Mouse (Mus musculus) lung, postnatal 0 days (tissue): ENCODE results near the gene Aldoc. TPM values are rescaled to one million over a fixed set of nuclear protein-coding genes. Genes with fewer than 3 reads are reported as not detected.
A peak's percentile ranks its signal among the peaks of the same experiment; 100 is the strongest.

ENCODE experiments used
- ATAC-seq: fragments of 200-750 bp; cut with Nextera tagmentation; 2 replicates; pipeline ENCODE4 v1.8.0; 2017; ENCODE audit warnings: moderate library complexity
- DNase-seq: peaks from one replicate; pipeline ENCODE4 v3.0.0-alpha.2; 2016; ENCODE audit warnings: low spot score
- H3K27ac ChIP-seq: fragments of 300-500 bp; sonication (generic); 2 replicates; pipeline ENCODE4 v1.5.1; 2014; ENCODE audit warnings: antibody characterized with exemption, mild to moderate bottlenecking, low read length, mixed read lengths
- H3K27me3 ChIP-seq: fragments of 300-500 bp; sonication (generic); replicated peaks from 2 replicates; pipeline ENCODE4 v1.6.1; 2014; ENCODE audit warnings: low read length, mixed read lengths; ENCODE audit not compliant: insufficient read depth
- H3K36me3 ChIP-seq: fragments of 300-500 bp; sonication (generic); 2 replicates; pipeline ENCODE4 v1.6.1; 2014; ENCODE audit warnings: low read length, mixed read lengths; ENCODE audit not compliant: insufficient read depth
- H3K4me1 ChIP-seq: fragments of 300-500 bp; sonication (generic); 2 replicates; pipeline ENCODE4 v1.6.1; 2014; ENCODE audit warnings: antibody characterized with exemption, low read depth, low read length, mixed read lengths; ENCODE audit not compliant: insufficient read depth
- H3K4me2 ChIP-seq: fragments of 300-500 bp; sonication (generic); replicated peaks from 2 replicates; pipeline ENCODE4 v1.6.1; 2014; ENCODE audit warnings: low read depth, mild to moderate bottlenecking, low read length, moderate library complexity, mixed read lengths
- H3K4me3 ChIP-seq: fragments of 300-500 bp; sonication (generic); 2 replicates; pipeline ENCODE4 v1.5.1; 2014; ENCODE audit warnings: low read depth, low read length
- H3K9ac ChIP-seq: fragments of 300-500 bp; sonication (generic); replicated peaks from 2 replicates; pipeline ENCODE4 v1.6.1; 2014; ENCODE audit warnings: low read depth, mild to moderate bottlenecking
- H3K9me3 ChIP-seq: fragments of 300-500 bp; sonication (generic); 2 replicates; pipeline ENCODE4 v1.6.1; 2016; ENCODE audit warnings: low read length, mixed read lengths
- CTCF ChIP-seq: IDR thresholded peaks from 2 replicates; pipeline ENCODE4 v1.5.1; 2016; ENCODE audit warnings: antibody characterized with exemption, mild to moderate bottlenecking
- EP300 ChIP-seq: IDR thresholded peaks from 2 replicates; pipeline ENCODE4 v1.6.1; 2016; ENCODE audit warnings: antibody characterized with exemption, mild to moderate bottlenecking, control low read depth
- WGBS: fragments of 180-500 bp; shearing (Covaris S2); extraction: QIAGEN DNeasy Blood & Tissue Kit; methylation state at CpG from one replicate; pipeline ENCODE4 v1.1.7; 2014; 5-methylcytosine and 5-hydroxymethylcytosine counted together
- polyA plus RNA-seq: library from polyadenylated mRNA; unstranded; fragments of >200 nt; fragmentation: Nextera tagmentation; extraction: Ambion mirVana; gene quantifications from 2 replicates; pipeline ENCODE4 v1.2.1, GENCODE M21; 2015

Gene Aldoc
- polyA plus RNA-seq, 1 experiment from 2014 or later: 12.7 TPM

- 0 out of 2 replicates have a peak within 1 kb of the TSS, but pooled peaks have one; percentile 47 for H3K27ac ChIP-seq
- no peaks in the 10 kb centered on the region for H3K9me3 ChIP-seq
- peak within 1 kb of the TSS; percentile 98 for H3K4me2 ChIP-seq
- H3K9ac ChIP-seq: peak within 1 kb of the TSS; percentile 50; the same call in 1 of the 2 replicates
- TF ChIP-seq EP300: no peak
- TF ChIP-seq CTCF: peak; percentile 8; the same call in 1 of the 2 replicates
- no peaks in the 10 kb centered on the region for H3K27me3 ChIP-seq
- peaks cover 19% of the 10 kb centered on the region; the same call in 1 of the 2 replicates for H3K4me1 ChIP-seq
- H3K36me3 ChIP-seq: no peaks in the 10 kb centered on the region
- 1% methylated on average over 41 of the region's 66 CpGs for WGBS
- H3K4me3 ChIP-seq: peak within 1 kb of the TSS; percentile 65
- peak; percentile 83 for DNase-seq
- ATAC-seq: peak; percentile 84
Observed at GRCm38 (mm10) chr11:78343381-78344327, 20.9 kb downstream of the Aldoc start, which contains the start of gene Unc119. TSS of gene Unc119 (plus strand) at chr11:78343482.

DNA sequence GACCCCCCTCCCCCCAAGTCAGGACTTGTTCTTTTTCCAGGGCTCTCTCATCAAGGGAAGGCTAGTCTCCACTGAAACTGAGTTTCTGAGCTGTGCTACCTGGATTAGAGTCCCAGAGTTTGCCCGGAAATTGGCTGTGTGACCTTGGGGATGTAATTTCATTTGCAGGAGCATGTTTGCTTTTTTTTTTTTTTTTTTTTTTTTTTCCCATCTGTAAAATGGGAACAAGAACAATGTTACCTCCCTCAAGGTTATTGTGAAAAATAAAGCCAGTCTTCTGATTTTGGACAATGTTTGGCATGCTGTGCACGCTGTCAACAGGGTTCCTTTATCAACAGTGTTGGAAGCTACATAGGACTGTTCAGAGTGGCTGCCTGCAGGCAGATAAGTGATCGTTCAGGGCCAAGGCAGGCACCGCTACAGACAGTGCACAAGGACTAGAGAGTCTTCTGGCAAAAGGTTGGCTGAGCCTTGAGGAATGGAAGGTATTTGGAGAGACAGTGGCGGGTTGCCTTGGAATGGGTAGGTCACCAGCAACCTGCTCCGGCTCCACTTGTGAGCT is 21.6 kb downstream of the Aldoc start:
- no peak for TF ChIP-seq EP300
- TF ChIP-seq CTCF: no peak
- H3K9me3 ChIP-seq: no peaks in the 10 kb centered on the region
- peak overlapping the region; percentile 98 for H3K4me2 ChIP-seq
- H3K36me3 ChIP-seq: no peaks in the 10 kb centered on the region
- ATAC-seq (no peak), DNase-seq (peak; percentile 18)
- H3K4me1 ChIP-seq: peaks cover 19% of the 10 kb centered on the region; the same call in 1 of the 2 replicates
- H3K27me3 ChIP-seq: no peaks in the 10 kb centered on the region
- WGBS: 57% methylated on average over 6 of the region's 6 CpGs
- peak overlapping the region; percentile 65 for H3K4me3 ChIP-seq
- peak overlapping the region; percentile 43; the same call in 1 of the 2 replicates for H3K27ac ChIP-seq
- H3K9ac ChIP-seq: no peak overlapping the region

DNA sequence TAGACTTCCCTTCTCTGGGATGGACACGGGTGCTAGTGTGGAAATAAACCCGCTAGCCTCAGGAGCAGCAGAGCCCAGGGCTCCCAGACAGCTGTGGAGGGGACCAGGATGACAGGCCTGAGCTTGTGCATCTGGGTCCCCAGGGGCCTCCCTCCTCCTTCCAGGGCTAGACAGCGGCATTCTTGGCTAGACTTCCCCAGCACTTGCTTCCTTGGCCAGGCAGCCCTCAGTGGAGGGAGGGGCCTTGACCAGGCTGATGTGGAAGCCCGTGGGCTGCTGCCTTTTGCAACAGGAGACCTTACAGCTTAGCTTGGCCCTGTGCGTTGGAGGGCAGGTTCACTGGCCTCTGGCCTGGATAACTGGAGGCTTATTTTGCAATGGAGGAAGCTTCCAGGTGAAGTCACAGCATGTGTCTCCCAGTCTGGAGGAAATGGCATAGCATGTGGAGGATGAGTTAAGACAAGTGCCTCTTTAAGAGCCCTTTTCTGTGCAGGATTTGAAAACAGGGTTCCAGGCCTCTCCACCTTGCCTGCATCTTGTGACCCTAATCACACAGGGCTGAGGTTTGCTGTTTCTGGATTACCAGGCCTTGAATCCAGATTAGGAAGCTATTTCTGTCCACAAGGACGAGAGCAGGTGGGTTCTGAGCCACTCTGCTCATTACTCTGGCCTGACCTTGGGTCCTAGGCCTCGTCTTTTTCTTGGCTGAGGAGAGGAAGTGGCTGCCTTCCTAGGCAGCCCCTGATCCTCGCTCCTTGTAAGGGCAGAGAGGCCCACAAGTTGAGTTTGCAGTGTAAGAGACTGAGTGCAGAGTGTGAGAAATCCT is 22.3 kb downstream of the Aldoc start:
- no peak overlapping the region for H3K4me3 ChIP-seq
- no peak for TF ChIP-seq CTCF
- TF ChIP-seq EP300: no peak
- peaks cover 22% of the 10 kb centered on the region for H3K4me1 ChIP-seq
- peak overlapping the region; percentile 43; the same call in 1 of the 2 replicates for H3K27ac ChIP-seq
- H3K9ac ChIP-seq: no peak overlapping the region
- peak; percentile 7; the same call in 1 of the 2 replicates for ATAC-seq
- H3K4me2 ChIP-seq: peak overlapping the region; percentile 28
- H3K9me3 ChIP-seq: no peaks in the 10 kb centered on the region
- WGBS: 34% methylated on average over 8 of the region's 8 CpGs
- H3K36me3 ChIP-seq: no peaks in the 10 kb centered on the region
- H3K27me3 ChIP-seq: no peaks in the 10 kb centered on the region
- DNase-seq: peak; percentile 54

GRCm38 (mm10) chr11:78345801-78346200 is 23.0 kb downstream of the Aldoc start:
- Histone ChIP-seq H3K4me2 (no peak overlapping the region), H3K9ac (no peak overlapping the region)
- ATAC-seq: no peak

GRCm38 (mm10) chr11:78346326-78347069 is 23.7 kb downstream of the Aldoc start:
- no peak for DNase-seq
- WGBS: 68% methylated on average over 6 of the region's 6 CpGs
- Histone ChIP-seq H3K9ac (no peak overlapping the region), H3K4me2 (no peak overlapping the region), H3K27me3 (no peaks in the 10 kb centered on the region), H3K4me3 (no peak overlapping the region), H3K27ac (peak overlapping the region; percentile 43; the same call in 1 of the 2 replicates), H3K36me3 (no peaks in the 10 kb centered on the region), H3K4me1 (peaks cover 22% of the 10 kb centered on the region), H3K9me3 (no peaks in the 10 kb centered on the region)
- no peak for TF ChIP-seq CTCF
- TF ChIP-seq EP300: no peak
- ATAC-seq: no peak

More at GRCm38 (mm10) chr11:78345801-78346200, 23.0 kb downstream of the Aldoc start:
- Histone ChIP-seq H3K4me1 (peaks cover 22% of the 10 kb centered on the region), H3K27me3 (no peaks in the 10 kb centered on the region), H3K27ac (peak overlapping the region; percentile 43; the same call in 1 of the 2 replicates), H3K4me3 (no peak overlapping the region), H3K9me3 (no peaks in the 10 kb centered on the region), H3K36me3 (no peaks in the 10 kb centered on the region)
- TF ChIP-seq CTCF (no peak), EP300 (no peak)
- peak; percentile 22 for DNase-seq
- WGBS: 62% methylated on average over 7 of the region's 7 CpGs
